Mouse (Mus musculus): ENCODE measurements around the gene Map3k9. TPM values are rescaled to one million over a fixed set of nuclear protein-coding genes. Genes with fewer than 3 reads are reported as not detected.

Gene Map3k9
- 4.2 and 4.6 TPM in 2 replicates for polyA plus RNA-seq (2015; fragmentation: Nextera tagmentation; extraction: Ambion mirVana)

GRCm38 (mm10) chr12:81781105-81781909, at the start of gene Map3k9:
TSS of gene Map3k9 (minus strand) at chr12:81781175.
- under 1% methylated on average over 43 of the region's 56 CpGs for WGBS
- Histone ChIP-seq H3K4me2 (peak within 1 kb of the TSS; percentile 80), H3K4me3 (peak within 1 kb of the TSS; percentile 87), H3K27me3 (peaks cover 17% of the 10 kb centered on the region; the same call in 1 of the 2 replicates), H3K27ac (peak within 1 kb of the TSS; percentile 54), H3K9me3 (replicated peaks) (no peaks in the 10 kb centered on the region), H3K36me3 (ENCODE audit: poor library complexity, severe bottlenecking) (no peaks in the 10 kb centered on the region), H3K4me1 (peaks cover 31% of the 10 kb centered on the region), H3K9ac (peak within 1 kb of the TSS; percentile 90)
- ATAC-seq: peak; percentile 97

GRCm38 (mm10) chr12:81828355-81828754, 47.4 kb upstream of the Map3k9 start:
- H3K9me3 ChIP-seq (replicated peaks): no peaks in the 10 kb centered on the region
- no peak overlapping the region for H3K4me2 ChIP-seq
- ATAC-seq: peak; percentile 59; the same call in 1 of the 2 replicates
- H3K27ac ChIP-seq: no peak overlapping the region; the same call in 1 of the 2 replicates
- H3K9ac ChIP-seq: no peak overlapping the region
- H3K4me1 ChIP-seq: peaks cover 7% of the 10 kb centered on the region; the same call in 1 of the 2 replicates
- no peaks in the 10 kb centered on the region for H3K27me3 ChIP-seq
- H3K36me3 ChIP-seq (ENCODE audit: poor library complexity, severe bottlenecking): no peaks in the 10 kb centered on the region
- no peak overlapping the region for H3K4me3 ChIP-seq
- WGBS: 18% methylated on average over 2 of the region's 2 CpGs

GRCm38 (mm10) chr12:81822778-81823480, 42.0 kb upstream of the Map3k9 start:
- Histone ChIP-seq H3K27ac (no peak overlapping the region), H3K27me3 (no peaks in the 10 kb centered on the region), H3K4me1 (0 out of 2 replicates have a peak, but pooled peaks cover 1% of the 10 kb centered on the region), H3K36me3 (ENCODE audit: poor library complexity, severe bottlenecking) (no peaks in the 10 kb centered on the region), H3K9me3 (replicated peaks) (no peaks in the 10 kb centered on the region), H3K4me2 (no peak overlapping the region), H3K9ac (no peak overlapping the region), H3K4me3 (no peak overlapping the region)
- WGBS: 85% methylated on average over 4 of the region's 4 CpGs
- ATAC-seq: no peak

- WGBS: 91% methylated on average over 4 of the region's 4 CpGs
- no peak overlapping the region for H3K4me2 ChIP-seq
- H3K27ac ChIP-seq: no peak overlapping the region
- H3K9ac ChIP-seq: no peak overlapping the region
- no peaks in the 10 kb centered on the region for H3K27me3 ChIP-seq
- H3K4me3 ChIP-seq: no peak overlapping the region
- H3K4me1 ChIP-seq: 0 out of 2 replicates have a peak, but pooled peaks cover under 1% of the 10 kb centered on the region
- no peak for ATAC-seq
- no peaks in the 10 kb centered on the region for H3K9me3 ChIP-seq (replicated peaks)
- H3K36me3 ChIP-seq (ENCODE audit: poor library complexity, severe bottlenecking): no peaks in the 10 kb centered on the region
These were observed 41.2 kb upstream of the Map3k9 start for GRCm38 (mm10) chr12:81822176-81822575.

GRCm38 (mm10) chr12:81820700-81821099, 39.7 kb upstream of the Map3k9 start:
- ATAC-seq: peak; percentile 75; the same call in 1 of the 2 replicates
- Histone ChIP-seq H3K9me3 (replicated peaks) (no peaks in the 10 kb centered on the region), H3K36me3 (ENCODE audit: poor library complexity, severe bottlenecking) (no peaks in the 10 kb centered on the region), H3K27me3 (no peaks in the 10 kb centered on the region), H3K27ac (no peak overlapping the region), H3K9ac (no peak overlapping the region), H3K4me1 (peaks cover 9% of the 10 kb centered on the region; the same call in 1 of the 2 replicates), H3K4me3 (no peak overlapping the region), H3K4me2 (no peak overlapping the region)
- 85% methylated on average over 4 of the region's 4 CpGs for WGBS

- H3K4me1 ChIP-seq: peaks cover 9% of the 10 kb centered on the region; the same call in 1 of the 2 replicates
- H3K27me3 ChIP-seq: no peaks in the 10 kb centered on the region
- H3K9me3 ChIP-seq (replicated peaks): no peaks in the 10 kb centered on the region
- peak overlapping the region; percentile 4; the same call in 1 of the 2 replicates for H3K27ac ChIP-seq
- WGBS: 42% methylated on average over 6 of the region's 6 CpGs
- peak overlapping the region; percentile 52 for H3K4me2 ChIP-seq
- H3K36me3 ChIP-seq (ENCODE audit: poor library complexity, severe bottlenecking): no peaks in the 10 kb centered on the region
- peak overlapping the region; percentile 14; the same call in 1 of the 2 replicates for H3K4me3 ChIP-seq
- peak; percentile 57; the same call in 1 of the 2 replicates for ATAC-seq
- H3K9ac ChIP-seq: no peak overlapping the region
These were observed 36.1 kb upstream of the Map3k9 start for GRCm38 (mm10) chr12:81817126-81817505.

GRCm38 (mm10) chr12:81816330-81817125, 35.6 kb upstream of the Map3k9 start:
- H3K4me1 ChIP-seq: peaks cover 9% of the 10 kb centered on the region; the same call in 1 of the 2 replicates
- no peak overlapping the region for H3K9ac ChIP-seq
- H3K36me3 ChIP-seq (ENCODE audit: poor library complexity, severe bottlenecking): no peaks in the 10 kb centered on the region
- peak; percentile 27; the same call in 1 of the 2 replicates for ATAC-seq
- peak overlapping the region; percentile 52 for H3K4me2 ChIP-seq
- no peaks in the 10 kb centered on the region for H3K27me3 ChIP-seq
- H3K4me3 ChIP-seq: peak overlapping the region; percentile 14; the same call in 1 of the 2 replicates
- H3K9me3 ChIP-seq (replicated peaks): no peaks in the 10 kb centered on the region
- 6% methylated on average over 10 of the region's 10 CpGs for WGBS
- peak overlapping the region; percentile 4; the same call in 1 of the 2 replicates for H3K27ac ChIP-seq

- H3K9me3 ChIP-seq (replicated peaks): no peaks in the 10 kb centered on the region
- H3K27ac ChIP-seq: no peak overlapping the region
- H3K4me1 ChIP-seq: peaks cover 13% of the 10 kb centered on the region
- no peak for ATAC-seq
- H3K4me2 ChIP-seq: no peak overlapping the region
- 96% methylated on average over 5 of the region's 5 CpGs for WGBS
- H3K36me3 ChIP-seq (ENCODE audit: poor library complexity, severe bottlenecking): no peaks in the 10 kb centered on the region
- H3K27me3 ChIP-seq: no peaks in the 10 kb centered on the region
- no peak overlapping the region for H3K4me3 ChIP-seq
- no peak overlapping the region for H3K9ac ChIP-seq
These were observed 33.8 kb upstream of the Map3k9 start for GRCm38 (mm10) chr12:81814742-81815141.

GRCm38 (mm10) chr12:81810417-81810816, 29.4 kb upstream of the Map3k9 start:
- H3K27ac ChIP-seq: no peak overlapping the region
- 16% methylated on average over 8 of the region's 8 CpGs for WGBS
- no peak overlapping the region for H3K4me2 ChIP-seq
- no peaks in the 10 kb centered on the region for H3K36me3 ChIP-seq (ENCODE audit: poor library complexity, severe bottlenecking)
- H3K9ac ChIP-seq: no peak overlapping the region
- H3K4me1 ChIP-seq: peaks cover 17% of the 10 kb centered on the region
- H3K4me3 ChIP-seq: no peak overlapping the region
- H3K27me3 ChIP-seq: no peaks in the 10 kb centered on the region
- no peaks in the 10 kb centered on the region for H3K9me3 ChIP-seq (replicated peaks)
- 0 out of 2 replicates have a peak, but pooled peaks have one; percentile 33 for ATAC-seq

- H3K36me3 ChIP-seq (ENCODE audit: poor library complexity, severe bottlenecking): no peaks in the 10 kb centered on the region
- ATAC-seq: no peak
- no peak overlapping the region for H3K27ac ChIP-seq
- no peak overlapping the region for H3K9ac ChIP-seq
- no peak overlapping the region for H3K4me2 ChIP-seq
- WGBS: 44% methylated on average over 2 of the region's 2 CpGs
- H3K27me3 ChIP-seq: no peaks in the 10 kb centered on the region
- peaks cover 17% of the 10 kb centered on the region for H3K4me1 ChIP-seq
- H3K4me3 ChIP-seq: no peak overlapping the region
- no peaks in the 10 kb centered on the region for H3K9me3 ChIP-seq (replicated peaks)
These were observed 27.6 kb upstream of the Map3k9 start for GRCm38 (mm10) chr12:81808596-81808995.

- WGBS: 13% methylated on average over 11 of the region's 11 CpGs
These were observed 27.0 kb upstream of the Map3k9 start for GRCm38 (mm10) chr12:81807953-81808352.

More at GRCm38 (mm10) chr12:81807953-81808352, 27.0 kb upstream of the Map3k9 start:
- no peak overlapping the region for H3K27ac ChIP-seq
- H3K9me3 ChIP-seq (replicated peaks): no peaks in the 10 kb centered on the region
- peak overlapping the region; percentile 59 for H3K4me2 ChIP-seq
- peak overlapping the region; percentile 27 for H3K4me3 ChIP-seq
- no peak overlapping the region for H3K9ac ChIP-seq
- no peaks in the 10 kb centered on the region for H3K27me3 ChIP-seq
- peaks cover 17% of the 10 kb centered on the region for H3K4me1 ChIP-seq
- ATAC-seq: peak; percentile 55
- H3K36me3 ChIP-seq (ENCODE audit: poor library complexity, severe bottlenecking): no peaks in the 10 kb centered on the region

All from forebrain, embryonic 13.5 days (tissue).